Mouse (Mus musculus) naive thymus-derived CD4-positive, alpha-beta T cell, adult 5 months (primary cell): ENCODE measurements around the gene Tcaim. TPM values are rescaled to one million over a fixed set of nuclear protein-coding genes. Genes with fewer than 3 reads are reported as not detected.

Experiments
- polyA plus RNA-seq: library from polyadenylated mRNA; unstranded; fragments of 100-300 nt; shearing (Covaris generic); gene quantifications from one replicate; pipeline ENCODE4 v1.2.1, GENCODE M21; 2017

The Tcaim gene
- 15.2 TPM for polyA plus RNA-seq

GRCm38 (mm10) chr9:122805053-122805844, at the start of gene Tcaim:
TSS of gene Tcaim (plus strand) at chr9:122805539.

GRCm38 (mm10) chr9:122843760-122844159, 38.4 kb downstream of the Tcaim start, which contains the start of gene Gm35549:
TSS of gene Gm35549 (minus strand) at chr9:122844035.

GRCm38 (mm10) chr9:122865697-122866166, 60.4 kb downstream of the Tcaim start, which contains the start of gene Zfp445:
TSS of gene Zfp445 (minus strand) at chr9:122866006.

GRCm38 (mm10) chr9:122885385-122885784, 80.0 kb downstream of the Tcaim start, which contains the start of gene Zkscan7:
TSS of gene Zkscan7 (plus strand) at chr9:122885685.

Other genes with a start within 250 kb of the Tcaim start
- not detected for gene Topaz1, start 58.2 kb upstream of the Tcaim start, polyA plus RNA-seq
- 0.52 TPM for gene Gm35549, start 38.5 kb downstream of the Tcaim start, polyA plus RNA-seq
- gene Zfp445, start 60.5 kb downstream of the Tcaim start, polyA plus RNA-seq, result 47.2 TPM
- 2.5 TPM for gene Zkscan7, start 80.1 kb downstream of the Tcaim start, polyA plus RNA-seq
- gene Zfp105, start 117.5 kb downstream of the Tcaim start, polyA plus RNA-seq, result not detected
- gene 1110059G10Rik, start 145.5 kb downstream of the Tcaim start, polyA plus RNA-seq, result 21.9 TPM
- gene Kif15, start 145.5 kb downstream of the Tcaim start, polyA plus RNA-seq, result 2.0 TPM
- 28.0 TPM for gene Tmem42, start 215.8 kb downstream of the Tcaim start, polyA plus RNA-seq
- gene Tgm4, start 229.2 kb downstream of the Tcaim start, polyA plus RNA-seq, result 0.46 TPM